Comparison of ENCODE assay signal across 12 mouse cellular contexts in the genomic region with DNA sequence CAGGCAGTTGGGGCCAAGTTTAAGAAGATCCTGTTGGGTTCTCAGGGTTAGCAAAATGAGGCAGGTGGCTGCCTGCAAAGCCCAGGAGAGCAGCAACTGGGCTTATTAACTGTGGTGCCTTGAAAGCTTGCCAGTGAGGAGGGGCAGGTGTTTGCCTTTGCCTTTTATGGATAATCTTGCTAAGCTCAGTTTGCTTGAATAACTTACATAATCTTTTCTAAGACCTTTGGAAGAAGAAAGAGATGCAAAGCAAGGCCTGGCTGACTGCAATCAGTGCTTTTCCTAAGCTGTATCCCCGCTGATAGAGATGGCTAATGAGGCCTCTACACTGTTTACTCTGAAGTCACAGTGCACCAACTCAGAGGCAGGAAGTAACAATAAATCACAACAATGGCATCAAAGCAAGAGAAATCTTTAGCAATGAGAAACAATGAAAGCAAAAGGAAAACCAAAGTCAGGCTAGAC.
A peak's percentile ranks its signal among the peaks of the same experiment; 100 is the strongest.
DNase-seq lines count a peak whose midpoint lies in the region; ATAC-seq lines count a peak whose summit lies in the region.
"Had no signal": no experiment of that assay in that cellular context is flagged by ENCODE, and none has a peak within 500 bp of the region (broad histone marks: within the 10 kb centered on the region; RNA-seq: fewer than 3 reads in every experiment).

No protein-coding gene starts in this region.

- H3K36me3 ChIP-seq in kidney, embryonic 14.5 days (ENCODE audit: control insufficient read depth, insufficient read depth, low read length): no peaks in the 10 kb centered on the region; the same call in none of the 2 replicates

- WGBS in kidney, embryonic 14.5 days: 25% methylated on average over 1 of the region's 1 CpGs

- no peaks in the 10 kb centered on the region for H3K27me3 ChIP-seq in kidney, embryonic 14.5 days (ENCODE audit: control insufficient read depth, insufficient read depth, low read length)
- H3K27me3 ChIP-seq: heart, embryonic 15.5 days had no signal

- H3K27ac ChIP-seq in kidney, embryonic 14.5 days (ENCODE audit: low read depth, low read length): no peak overlapping the region
- peak overlapping the region; percentile 70 for H3K27ac ChIP-seq in brown adipose tissue, adult 24 weeks (replicated peaks; ENCODE audit: low read depth, low read length)
- H3K27ac ChIP-seq: heart, embryonic 15.5 days had no signal

- ATAC-seq in kidney, embryonic 14.5 days (ENCODE audit: low FRiP score, low TSS enrichment): no peak
- ATAC-seq: liver, postnatal 0 days had no signal

- no peak overlapping the region for H3K9ac ChIP-seq in kidney, embryonic 14.5 days (ENCODE audit: low read depth, low read length)
- H3K9ac ChIP-seq: heart, embryonic 15.5 days; liver, postnatal 0 days had no signal

- no peaks in the 10 kb centered on the region for H3K4me1 ChIP-seq in kidney, embryonic 14.5 days (ENCODE audit: control insufficient read depth, insufficient read depth, low read length)
- peaks cover 17% of the 10 kb centered on the region; the same call in 1 of the 2 replicates for H3K4me1 ChIP-seq in brown adipose tissue, adult 24 weeks (ENCODE audit: control insufficient read depth, insufficient read depth, insufficient read length, low read length)
- H3K4me1 ChIP-seq: heart, embryonic 15.5 days had no signal

- H3K4me3 ChIP-seq in kidney, embryonic 14.5 days (ENCODE audit: low read length): no peak overlapping the region
- H3K4me3 ChIP-seq in brown adipose tissue, adult 24 weeks (ENCODE audit: insufficient read depth, low read depth, low read length): no peak overlapping the region
- H3K4me3 ChIP-seq: heart, embryonic 15.5 days; myocyte had no signal

- H3K4me2 ChIP-seq in kidney, embryonic 14.5 days (replicated peaks; ENCODE audit: low read depth, low read length): no peak overlapping the region
- H3K4me2 ChIP-seq: heart, embryonic 15.5 days had no signal

- peak; percentile 53 for DNase-seq in kidney, adult 18-20 months
- peak; percentile 67 for DNase-seq in kidney, postnatal 14 days
- DNase-seq in lung, postnatal 4 days: peak; percentile 15 to 29
- DNase-seq in left cerebral cortex, adult 8-10 months (ENCODE audit: low spot score in 2 of 2): no peak
- no peak for DNase-seq in right cerebral cortex, postnatal 14 days
- DNase-seq in urinary bladder, postnatal 4 days (ENCODE audit: low spot score in 2 of 2): no peak
- DNase-seq: liver, postnatal 0 days; thymus, postnatal 4 days had no signal

- H3K9me3 ChIP-seq in kidney, embryonic 14.5 days (ENCODE audit: control insufficient read depth, low read length): peaks cover 4% of the 10 kb centered on the region; the same call in 1 of the 2 replicates
- H3K9me3 ChIP-seq: heart, embryonic 15.5 days had no signal

Comparison
In these comparisons a context has a peak if more than half of its experiments do, and no peak if none do; other contexts are left out.
1. DNase-seq: peak in kidney, adult 18-20 months (single experiment), kidney, postnatal 14 days (single experiment) and lung, postnatal 4 days (2 of 2); none in left cerebral cortex, adult 8-10 months (0 of 2), right cerebral cortex, postnatal 14 days (single experiment) and urinary bladder, postnatal 4 days (0 of 2).